18 mouse cellular contexts compared by ENCODE assay signal in genomic region chr7:24585995-24586394, GRCm38 (mm10). TPM values are rescaled to one million over a fixed set of nuclear protein-coding genes. Genes with fewer than 3 reads are reported as not detected.
A peak's percentile ranks its signal among the peaks of the same experiment; 100 is the strongest.
DNase-seq lines count a peak whose midpoint lies in the region; ATAC-seq and TF ChIP-seq lines count a peak whose summit lies in the region.
"Had no signal": no experiment of that assay in that cellular context is flagged by ENCODE, and none has a peak within 500 bp of the region (broad histone marks: within the 10 kb centered on the region; RNA-seq: fewer than 3 reads in every experiment).

No protein-coding gene starts in this region.

- 0 out of 2 replicates have a peak, but pooled peaks cover 3% of the 10 kb centered on the region for H3K9me3 ChIP-seq in kidney, embryonic 16.5 days (ENCODE audit: low read length)
- H3K9me3 ChIP-seq in embryonic facial prominence, embryonic 11.5 days (replicated peaks; ENCODE audit: control insufficient read depth, low read length) = no peaks in the 10 kb centered on the region
- H3K9me3 ChIP-seq in limb, embryonic 10.5 days (replicated peaks) = no peaks in the 10 kb centered on the region
- no peaks in the 10 kb centered on the region for H3K9me3 ChIP-seq in midbrain, postnatal 0 days (ENCODE audit: low read length)
- no peaks in the 10 kb centered on the region for H3K9me3 ChIP-seq in lung, postnatal 0 days (ENCODE audit: low read length)
- H3K9me3 ChIP-seq: forebrain, embryonic 13.5 days had no signal

- no peak for TF ChIP-seq EP300 in lung, postnatal 0 days (IDR thresholded peaks at IDR 0.05)

- H3K4me1 ChIP-seq in kidney, embryonic 16.5 days (ENCODE audit: insufficient read depth, low read length) = peaks cover 3% of the 10 kb centered on the region; the same call in 1 of the 2 replicates
- H3K4me1 ChIP-seq in embryonic facial prominence, embryonic 11.5 days (ENCODE audit: control insufficient read depth, insufficient read depth, low read length) = no peaks in the 10 kb centered on the region
- peaks cover 10% of the 10 kb centered on the region for H3K4me1 ChIP-seq in limb, embryonic 10.5 days
- H3K4me1 ChIP-seq in midbrain, postnatal 0 days (ENCODE audit: insufficient read depth, low read length) = no peaks in the 10 kb centered on the region
- no peaks in the 10 kb centered on the region for H3K4me1 ChIP-seq in lung, postnatal 0 days (ENCODE audit: insufficient read depth, low read depth, low read length)

- H3K36me3 ChIP-seq in kidney, embryonic 16.5 days (ENCODE audit: insufficient read depth, low read length) = no peaks in the 10 kb centered on the region
- H3K36me3 ChIP-seq in embryonic facial prominence, embryonic 11.5 days (replicated peaks; ENCODE audit: control insufficient read depth, insufficient read depth, low read depth, low read length) = no peaks in the 10 kb centered on the region
- H3K36me3 ChIP-seq in limb, embryonic 10.5 days = no peaks in the 10 kb centered on the region
- H3K36me3 ChIP-seq in midbrain, postnatal 0 days (ENCODE audit: insufficient read depth, low read length) = 0 out of 2 replicates have a peak, but pooled peaks cover 3% of the 10 kb centered on the region
- no peaks in the 10 kb centered on the region for H3K36me3 ChIP-seq in lung, postnatal 0 days (ENCODE audit: insufficient read depth, low read length)

- no peak overlapping the region for H3K9ac ChIP-seq in kidney, embryonic 16.5 days (replicated peaks; ENCODE audit: low read length)
- no peak overlapping the region for H3K9ac ChIP-seq in embryonic facial prominence, embryonic 11.5 days (replicated peaks; ENCODE audit: low read length)
- no peak overlapping the region for H3K9ac ChIP-seq in midbrain, postnatal 0 days (replicated peaks; ENCODE audit: low read length, poor library complexity, severe bottlenecking)
- H3K9ac ChIP-seq in lung, postnatal 0 days (replicated peaks; ENCODE audit: low read depth) = no peak overlapping the region
- H3K9ac ChIP-seq: forebrain, embryonic 13.5 days had no signal

- H3K27me3 ChIP-seq in kidney, embryonic 16.5 days (ENCODE audit: insufficient read depth, low read length) = peaks cover 18% of the 10 kb centered on the region
- H3K27me3 ChIP-seq in embryonic facial prominence, embryonic 11.5 days (ENCODE audit: control insufficient read depth, insufficient read depth, low read length) = peaks cover 25% of the 10 kb centered on the region
- peaks cover 44% of the 10 kb centered on the region for H3K27me3 ChIP-seq in limb, embryonic 10.5 days (ENCODE audit: low read depth, poor library complexity, severe bottlenecking)
- no peaks in the 10 kb centered on the region for H3K27me3 ChIP-seq in midbrain, postnatal 0 days (ENCODE audit: insufficient read depth, low read length)
- H3K27me3 ChIP-seq in lung, postnatal 0 days (replicated peaks; ENCODE audit: insufficient read depth, low read length) = 0 out of 2 replicates have a peak, but pooled peaks cover 9% of the 10 kb centered on the region

- H3K4me2 ChIP-seq in kidney, embryonic 16.5 days (replicated peaks; ENCODE audit: low read depth, low read length) = no peak overlapping the region
- 0 out of 2 replicates have a peak overlapping the region, but pooled peaks have one; percentile 13 for H3K4me2 ChIP-seq in embryonic facial prominence, embryonic 11.5 days (ENCODE audit: low read depth, low read length)
- peak overlapping the region; percentile 66 for H3K4me2 ChIP-seq in midbrain, postnatal 0 days (ENCODE audit: low read depth, low read length, poor library complexity, severe bottlenecking)
- no peak overlapping the region for H3K4me2 ChIP-seq in lung, postnatal 0 days (replicated peaks; ENCODE audit: low read depth, low read length)

- ATAC-seq in kidney, embryonic 16.5 days (ENCODE audit: low FRiP score, low TSS enrichment) = peak; percentile 25; the same call in 1 of the 2 replicates
- no peak; the same call in 1 of the 2 replicates for ATAC-seq in embryonic facial prominence, embryonic 11.5 days (replicated peaks; ENCODE audit: insufficient number of reproducible peaks, low FRiP score, low TSS enrichment, low read depth)
- ATAC-seq in midbrain, postnatal 0 days (ENCODE audit: low FRiP score) = 0 out of 2 replicates have a peak, but pooled peaks have one; percentile 2
- no peak for ATAC-seq in lung, postnatal 0 days
- ATAC-seq: inflammation-experienced regulatory T-cells, adult 6 months had no signal

- DNase-seq in kidney, postnatal 25 days = no peak
- no peak for DNase-seq in embryonic facial prominence, embryonic 11.5 days (ENCODE audit: low spot score)
- DNase-seq in limb, embryonic 10.5 days (ENCODE audit: low spot score) = no peak
- no peak for DNase-seq in midbrain, postnatal 0 days (ENCODE audit: low spot score)
- no peak for DNase-seq in lung, postnatal 0 days (ENCODE audit: low spot score)
- no peak for DNase-seq in right cerebral cortex, postnatal 25 days
- no peak for DNase-seq in urinary bladder, postnatal 14 days (ENCODE audit: low spot score)
- DNase-seq: adrenal gland, postnatal 14 days; gastrocnemius, postnatal 14 days; kidney, postnatal 10 days; lung, adult 18-20 months had no signal

- H3K27ac ChIP-seq in kidney, embryonic 16.5 days (ENCODE audit: low read length) = no peak overlapping the region
- no peak overlapping the region for H3K27ac ChIP-seq in embryonic facial prominence, embryonic 11.5 days (replicated peaks; ENCODE audit: low read depth, low read length)
- no peak overlapping the region; the same call in 1 of the 2 replicates for H3K27ac ChIP-seq in limb, embryonic 10.5 days
- H3K27ac ChIP-seq in midbrain, postnatal 0 days (ENCODE audit: low read depth, low read length) = no peak overlapping the region
- H3K27ac ChIP-seq in lung, postnatal 0 days (ENCODE audit: low read length) = no peak overlapping the region
- H3K27ac ChIP-seq: forebrain, embryonic 13.5 days had no signal

- no peak overlapping the region for H3K4me3 ChIP-seq in kidney, embryonic 16.5 days (ENCODE audit: low read length)
- H3K4me3 ChIP-seq in embryonic facial prominence, embryonic 11.5 days (ENCODE audit: low read depth, low read length) = no peak overlapping the region
- 0 out of 2 replicates have a peak overlapping the region, but pooled peaks have one; percentile 13 for H3K4me3 ChIP-seq in limb, embryonic 10.5 days
- H3K4me3 ChIP-seq in midbrain, postnatal 0 days (ENCODE audit: low read depth, low read length) = no peak overlapping the region
- H3K4me3 ChIP-seq in lung, postnatal 0 days (ENCODE audit: low read depth, low read length) = no peak overlapping the region

- no peak for TF ChIP-seq CTCF in midbrain, postnatal 0 days (IDR thresholded peaks at IDR 0.05)
- no peak for TF ChIP-seq CTCF in lung, postnatal 0 days (IDR thresholded peaks at IDR 0.05)

- WGBS in kidney, embryonic 16.5 days = 41% methylated on average over 14 of the region's 16 CpGs
- WGBS in embryonic facial prominence, embryonic 11.5 days = 30% methylated on average over 15 of the region's 16 CpGs
- 39% methylated on average over 16 of the region's 16 CpGs for WGBS in limb, embryonic 10.5 days
- 52% methylated on average over 14 of the region's 16 CpGs for WGBS in midbrain, postnatal 0 days
- WGBS in lung, postnatal 0 days = 46% methylated on average over 15 of the region's 16 CpGs

RNA-seq across cellular contexts. Expression of gene Ethe1, which starts 1.3 kb away (rescaled TPM):
- 53.0 and 55.2 TPM in 2 replicates for polyA plus RNA-seq in kidney, embryonic 16.5 days (2015; fragmentation: Nextera tagmentation; extraction: Ambion mirVana)
- 24.4 and 27.2 TPM in 2 replicates for polyA plus RNA-seq in embryonic facial prominence, embryonic 11.5 days (2014; fragmentation: Nextera tagmentation; extraction: Ambion mirVana)
- polyA plus RNA-seq in limb, embryonic 10.5 days (2016; fragmentation: Nextera tagmentation; extraction: Ambion mirVana) = 27.1 and 31.9 TPM in 2 replicates
- total RNA-seq in midbrain, postnatal 0 days (2014; rRNA removed) = 32.2 and 33.4 TPM in 2 replicates
- 31.3 and 31.6 TPM in 2 replicates for polyA plus RNA-seq in midbrain, postnatal 0 days (2015; fragmentation: Nextera tagmentation; extraction: Ambion mirVana)
- 13.4 and 14.5 TPM in 2 replicates for polyA plus RNA-seq in lung, postnatal 0 days (2015; fragmentation: Nextera tagmentation; extraction: Ambion mirVana)

RNA-seq across cellular contexts. Expression of gene Zfp575, which starts 1.4 kb away (rescaled TPM):
- 3.8 and 3.9 TPM in 2 replicates for polyA plus RNA-seq in kidney, embryonic 16.5 days (2015; fragmentation: Nextera tagmentation; extraction: Ambion mirVana)
- polyA plus RNA-seq in embryonic facial prominence, embryonic 11.5 days (2014; fragmentation: Nextera tagmentation; extraction: Ambion mirVana) = 0.91 and 1.4 TPM in 2 replicates
- polyA plus RNA-seq in limb, embryonic 10.5 days (2016; fragmentation: Nextera tagmentation; extraction: Ambion mirVana) = 1.6 and 2.6 TPM in 2 replicates
- total RNA-seq in midbrain, postnatal 0 days (2014; rRNA removed) = 2.3 and 3.2 TPM in 2 replicates
- 28.3 and 29.5 TPM in 2 replicates for polyA plus RNA-seq in midbrain, postnatal 0 days (2015; fragmentation: Nextera tagmentation; extraction: Ambion mirVana)
- polyA plus RNA-seq in lung, postnatal 0 days (2015; fragmentation: Nextera tagmentation; extraction: Ambion mirVana) = 1.5 TPM in 2 replicates

RNA-seq across cellular contexts. Expression of gene Phldb3, which starts 24.6 kb away (rescaled TPM):
- polyA plus RNA-seq in kidney, embryonic 16.5 days (2015; fragmentation: Nextera tagmentation; extraction: Ambion mirVana) = 0.14 and 0.22 TPM in 2 replicates
- 0.10 and 0.13 TPM in 2 replicates for polyA plus RNA-seq in embryonic facial prominence, embryonic 11.5 days (2014; fragmentation: Nextera tagmentation; extraction: Ambion mirVana)
- 0.09 and 0.14 TPM in 2 replicates for polyA plus RNA-seq in limb, embryonic 10.5 days (2016; fragmentation: Nextera tagmentation; extraction: Ambion mirVana)
- 0.11 and 0.14 TPM in 2 replicates for total RNA-seq in midbrain, postnatal 0 days (2014; rRNA removed)
- not detected in 2 replicates for polyA plus RNA-seq in midbrain, postnatal 0 days (2015; fragmentation: Nextera tagmentation; extraction: Ambion mirVana)
- polyA plus RNA-seq in lung, postnatal 0 days (2015; fragmentation: Nextera tagmentation; extraction: Ambion mirVana) = 0.33 and 0.42 TPM in 2 replicates
- polyA plus RNA-seq: forebrain, embryonic 13.5 days; heart, embryonic 14.5 days had no signal

RNA-seq across cellular contexts. Expression of gene Xrcc1, which starts 39.9 kb away (rescaled TPM):
- polyA plus RNA-seq in kidney, embryonic 16.5 days (2015; fragmentation: Nextera tagmentation; extraction: Ambion mirVana) = 159 and 164 TPM in 2 replicates
- polyA plus RNA-seq in embryonic facial prominence, embryonic 11.5 days (2014; fragmentation: Nextera tagmentation; extraction: Ambion mirVana) = 99.0 and 111 TPM in 2 replicates
- polyA plus RNA-seq in limb, embryonic 10.5 days (2016; fragmentation: Nextera tagmentation; extraction: Ambion mirVana) = 163 and 182 TPM in 2 replicates
- 44.6 and 51.8 TPM in 2 replicates for total RNA-seq in midbrain, postnatal 0 days (2014; rRNA removed)
- polyA plus RNA-seq in midbrain, postnatal 0 days (2015; fragmentation: Nextera tagmentation; extraction: Ambion mirVana) = 41.9 and 43.3 TPM in 2 replicates
- polyA plus RNA-seq in lung, postnatal 0 days (2015; fragmentation: Nextera tagmentation; extraction: Ambion mirVana) = 35.4 and 37.0 TPM in 2 replicates

RNA-seq across cellular contexts. Expression of gene Pinlyp, which starts 40.1 kb away (rescaled TPM):
- polyA plus RNA-seq in kidney, embryonic 16.5 days (2015; fragmentation: Nextera tagmentation; extraction: Ambion mirVana) = 0.64 and 1.0 TPM in 2 replicates
- polyA plus RNA-seq in embryonic facial prominence, embryonic 11.5 days (2014; fragmentation: Nextera tagmentation; extraction: Ambion mirVana) = not detected in 2 replicates
- polyA plus RNA-seq in limb, embryonic 10.5 days (2016; fragmentation: Nextera tagmentation; extraction: Ambion mirVana) = not detected in 2 replicates
- total RNA-seq in midbrain, postnatal 0 days (2014; rRNA removed) = not detected in 2 replicates
- not detected in 2 replicates for polyA plus RNA-seq in midbrain, postnatal 0 days (2015; fragmentation: Nextera tagmentation; extraction: Ambion mirVana)
- polyA plus RNA-seq in lung, postnatal 0 days (2015; fragmentation: Nextera tagmentation; extraction: Ambion mirVana) = 0.19 and 0.39 TPM in 2 replicates
- total RNA-seq: adrenal gland, postnatal 14 days; gastrocnemius, postnatal 14 days; layer of hippocampus, postnatal 14 days; left cerebral cortex, postnatal 36 days; megakaryocyte progenitor cell, adult 5-6 weeks had no signal
- polyA plus RNA-seq: forebrain, embryonic 13.5 days; heart, embryonic 14.5 days; inflammation-experienced regulatory T-cells, adult 6 months had no signal

Comparison
In these comparisons a context has a peak if more than half of its experiments do, and no peak if none do; other contexts are left out.
1. ATAC-seq: peak in kidney, embryonic 16.5 days (single experiment) and midbrain, postnatal 0 days (single experiment); none in embryonic facial prominence, embryonic 11.5 days (single experiment) and lung, postnatal 0 days (single experiment).
2. H3K4me2 ChIP-seq: peak in embryonic facial prominence, embryonic 11.5 days (single experiment) and midbrain, postnatal 0 days (single experiment); none in kidney, embryonic 16.5 days (single experiment) and lung, postnatal 0 days (single experiment).